Mouse (Mus musculus) neural tube, embryonic 14.5 days (tissue): ENCODE results near the gene Inafm1. TPM values are rescaled to one million over a fixed set of nuclear protein-coding genes. Genes with fewer than 3 reads are reported as not detected.
"Not testable (repeated sequence)": the region's sequence is repeated elsewhere in the genome, so short reads cannot be mapped to it uniquely, and the experiment has no call there.

Experiments used
- ATAC-seq: fragments of 200-750 bp; cut with Nextera tagmentation; 2 replicates; pipeline ENCODE4 v1.8.0; 2017; ENCODE audit warnings: low read depth, mild to moderate bottlenecking, moderate TSS enrichment, moderate library complexity
- H3K27ac ChIP-seq: fragments of 300-500 bp; sonication (generic); 2 replicates; pipeline ENCODE4 v1.5.1; 2014; ENCODE audit warnings: low read depth, mild to moderate bottlenecking, control low read depth, low read length, moderate library complexity, mixed read lengths
- H3K27me3 ChIP-seq: fragments of 300-500 bp; sonication (generic); 2 replicates; pipeline ENCODE4 v1.6.1; 2014; ENCODE audit warnings: low read length; ENCODE audit not compliant: control insufficient read depth, insufficient read depth
- H3K36me3 ChIP-seq: fragments of 300-500 bp; sonication (generic); 2 replicates; pipeline ENCODE4 v1.6.1; 2014; ENCODE audit warnings: low read length, mixed read lengths; ENCODE audit not compliant: control insufficient read depth, insufficient read depth
- H3K4me1 ChIP-seq: fragments of 300-500 bp; sonication (generic); 2 replicates; pipeline ENCODE4 v1.6.1; 2014; ENCODE audit warnings: low read length; ENCODE audit not compliant: control insufficient read depth, insufficient read depth
- H3K4me2 ChIP-seq: fragments of 300-500 bp; sonication (generic); 2 replicates; pipeline ENCODE4 v1.6.1; 2014; ENCODE audit warnings: mild to moderate bottlenecking, low read depth, low read length, control low read depth
- H3K4me3 ChIP-seq: fragments of 300-500 bp; sonication (generic); 2 replicates; pipeline ENCODE4 v1.5.1; 2014; ENCODE audit warnings: low read depth, low read length, control low read depth, mixed read lengths
- H3K9ac ChIP-seq: fragments of 300-500 bp; sonication (generic); replicated peaks from 2 replicates; pipeline ENCODE4 v1.6.1; 2014; ENCODE audit warnings: low read depth, mild to moderate bottlenecking, control low read depth, low read length, mixed read lengths
- H3K9me3 ChIP-seq: fragments of 300-500 bp; sonication (generic); 2 replicates; pipeline ENCODE4 v1.6.1; 2016; ENCODE audit warnings: low read length; ENCODE audit not compliant: control insufficient read depth
- WGBS: fragments of 180-500 bp; shearing (Covaris S2); extraction: QIAGEN DNeasy Blood & Tissue Kit; methylation state at CpG from one replicate; pipeline ENCODE4 v1.1.7; 2014; 5-methylcytosine and 5-hydroxymethylcytosine counted together
- polyA plus RNA-seq: library from polyadenylated mRNA; unstranded; fragments of >200 nt; fragmentation: Nextera tagmentation; extraction: Ambion mirVana; gene quantifications from 2 replicates; pipeline ENCODE4 v1.2.1, GENCODE M21; 2014

Gene Inafm1
- polyA plus RNA-seq, 1 experiment from 2014 or later = 58.6 TPM

DNA sequence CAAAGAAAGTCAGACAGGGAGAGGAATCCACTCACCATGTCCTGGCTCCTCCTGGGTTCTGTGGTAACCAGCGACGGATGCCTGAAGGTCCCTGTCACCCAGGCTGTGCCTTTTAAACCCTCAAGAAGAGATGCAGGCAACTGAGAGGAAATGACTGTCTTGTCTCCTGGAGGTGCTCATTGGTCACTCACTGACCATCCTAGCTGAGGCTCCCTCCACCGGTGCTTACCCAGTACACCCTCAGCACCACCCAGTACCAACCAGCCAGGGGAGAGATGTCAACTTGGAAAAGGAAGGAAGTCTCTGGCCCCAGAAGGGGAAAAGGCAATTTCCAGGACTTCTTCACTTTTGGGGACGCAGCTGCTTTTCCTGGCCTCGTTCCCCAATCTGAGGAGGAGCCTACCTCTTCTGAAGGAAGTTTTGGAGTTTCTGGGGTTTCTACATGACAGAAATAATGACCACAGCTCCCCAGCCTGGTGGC lies 14.3 kb downstream of the Inafm1 start, which contains the start of gene C5ar1:
C5ar1 (minus strand) TSS at position 431 of the 481 bp plus-strand sequence.
- WGBS = 87% methylated on average over 5 of the region's 5 CpGs
- H3K9ac ChIP-seq = no peak within 1 kb of the TSS
- no peak within 1 kb of the TSS for H3K4me3 ChIP-seq
- no peak within 1 kb of the TSS for H3K27ac ChIP-seq
- no peak for ATAC-seq
- H3K9me3 ChIP-seq = no peaks in the 10 kb centered on the region
- no peaks in the 10 kb centered on the region for H3K27me3 ChIP-seq
- H3K4me2 ChIP-seq = no peak within 1 kb of the TSS
- no peaks in the 10 kb centered on the region for H3K36me3 ChIP-seq
- H3K4me1 ChIP-seq = no peaks in the 10 kb centered on the region

DNA sequence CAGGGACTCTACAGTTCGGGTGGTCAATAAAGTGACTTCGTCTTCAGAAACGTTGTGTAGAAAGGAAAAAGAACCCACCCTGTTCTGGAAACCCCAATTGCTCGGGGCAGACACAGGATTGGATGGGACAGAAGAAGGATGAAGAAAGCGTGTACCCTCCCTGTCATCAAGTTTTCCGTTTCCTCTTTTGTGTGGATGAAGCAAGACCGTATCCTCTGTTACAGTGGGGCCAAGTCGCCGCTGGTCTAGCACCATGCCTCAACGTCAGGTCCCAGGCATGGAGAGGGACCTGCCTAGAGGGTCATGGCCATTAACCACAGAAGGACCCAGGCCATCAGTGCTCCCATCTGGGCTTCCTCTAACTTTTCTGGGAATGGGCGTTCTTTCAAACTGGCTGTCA lies 15.6 kb downstream of the Inafm1 start:
- WGBS = 90% methylated on average over 11 of the region's 11 CpGs
- H3K4me1 ChIP-seq = no peaks in the 10 kb centered on the region
- no peak overlapping the region for H3K9ac ChIP-seq
- no peak overlapping the region for H3K27ac ChIP-seq
- H3K9me3 ChIP-seq = no peaks in the 10 kb centered on the region
- no peaks in the 10 kb centered on the region for H3K36me3 ChIP-seq
- no peak overlapping the region for H3K4me3 ChIP-seq
- H3K27me3 ChIP-seq = no peaks in the 10 kb centered on the region
- no peak overlapping the region for H3K4me2 ChIP-seq
- ATAC-seq = no peak

DNA sequence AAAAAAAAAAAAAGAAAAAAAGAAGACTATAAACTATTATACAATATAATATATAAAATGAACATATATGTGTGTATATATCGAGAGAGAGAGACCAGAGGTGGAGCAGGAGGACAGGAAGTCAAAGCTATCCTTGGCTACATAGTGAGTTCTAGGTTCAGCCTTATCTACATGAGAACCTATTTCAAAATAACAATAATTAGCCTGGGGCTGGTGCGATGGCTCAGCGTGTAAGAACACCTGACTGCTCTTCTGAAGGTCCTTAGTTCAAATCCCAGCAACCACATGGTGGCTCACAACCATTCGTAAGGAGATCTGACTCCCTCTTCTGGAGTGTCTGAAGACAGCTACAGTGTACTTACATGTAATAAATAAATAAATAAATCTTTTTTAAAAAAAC lies 17.5 kb downstream of the Inafm1 start:
- H3K36me3 ChIP-seq, H3K4me1 ChIP-seq, ATAC-seq, H3K27me3 ChIP-seq, H3K4me2 ChIP-seq, H3K9me3 ChIP-seq, H3K9ac ChIP-seq, H3K4me3 ChIP-seq, H3K27ac ChIP-seq: not testable (repeated sequence)
- WGBS = 83% methylated on average over 4 of the region's 4 CpGs

DNA sequence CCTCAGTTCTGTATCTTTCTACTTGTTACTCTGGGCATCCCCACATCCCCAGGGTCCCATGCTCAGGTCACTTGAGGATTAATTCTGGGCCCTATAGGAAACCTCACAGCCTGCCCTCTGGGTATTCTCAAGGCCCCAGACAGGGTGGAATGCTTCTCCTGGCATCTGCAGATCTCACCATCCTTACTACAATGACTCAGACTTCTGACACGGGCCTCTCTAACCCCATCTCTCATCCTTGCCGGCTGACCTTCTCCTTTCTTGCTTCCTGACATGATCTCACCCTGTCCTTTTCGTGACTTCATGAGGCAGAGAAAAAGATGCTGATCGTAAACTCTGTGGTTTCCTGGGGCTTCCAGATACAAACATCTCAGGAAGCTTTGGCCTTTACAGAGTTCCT lies 19.2 kb downstream of the Inafm1 start:
- no peak overlapping the region for H3K4me2 ChIP-seq
- H3K9ac ChIP-seq = no peak overlapping the region
- H3K4me1 ChIP-seq = no peaks in the 10 kb centered on the region
- no peaks in the 10 kb centered on the region for H3K36me3 ChIP-seq
- H3K27me3 ChIP-seq = no peaks in the 10 kb centered on the region
- no peak overlapping the region for H3K27ac ChIP-seq
- no peak for ATAC-seq
- H3K4me3 ChIP-seq = no peak overlapping the region
- H3K9me3 ChIP-seq = no peaks in the 10 kb centered on the region
- WGBS = 62% methylated on average over 4 of the region's 4 CpGs

DNA sequence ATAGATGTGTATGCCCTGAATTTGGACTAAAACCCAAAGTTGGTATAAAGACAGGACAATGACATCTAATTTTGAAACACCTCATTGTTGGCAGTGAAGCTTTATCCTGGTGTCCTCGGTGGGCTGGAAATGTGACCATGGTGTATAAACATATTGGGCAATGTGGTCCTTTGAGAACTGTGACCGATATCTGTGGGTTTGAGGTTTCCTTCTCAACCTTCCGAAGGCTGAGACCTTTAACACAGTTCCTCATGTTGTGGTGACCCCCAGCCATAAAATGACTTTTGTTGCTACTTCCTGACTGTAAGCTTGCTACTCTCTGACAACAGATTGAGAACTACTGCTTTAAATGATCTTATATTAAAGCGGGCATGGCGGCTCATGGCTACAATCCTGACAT lies 22.7 kb downstream of the Inafm1 start:
- H3K4me1 ChIP-seq = no peaks in the 10 kb centered on the region
- H3K36me3 ChIP-seq = no peaks in the 10 kb centered on the region
- no peaks in the 10 kb centered on the region for H3K9me3 ChIP-seq
- H3K4me2 ChIP-seq = no peak overlapping the region
- H3K4me3 ChIP-seq = no peak overlapping the region
- WGBS = 89% methylated on average over 5 of the region's 5 CpGs
- no peak overlapping the region for H3K9ac ChIP-seq
- H3K27me3 ChIP-seq = no peaks in the 10 kb centered on the region
- no peak for ATAC-seq
- H3K27ac ChIP-seq = no peak overlapping the region

DNA sequence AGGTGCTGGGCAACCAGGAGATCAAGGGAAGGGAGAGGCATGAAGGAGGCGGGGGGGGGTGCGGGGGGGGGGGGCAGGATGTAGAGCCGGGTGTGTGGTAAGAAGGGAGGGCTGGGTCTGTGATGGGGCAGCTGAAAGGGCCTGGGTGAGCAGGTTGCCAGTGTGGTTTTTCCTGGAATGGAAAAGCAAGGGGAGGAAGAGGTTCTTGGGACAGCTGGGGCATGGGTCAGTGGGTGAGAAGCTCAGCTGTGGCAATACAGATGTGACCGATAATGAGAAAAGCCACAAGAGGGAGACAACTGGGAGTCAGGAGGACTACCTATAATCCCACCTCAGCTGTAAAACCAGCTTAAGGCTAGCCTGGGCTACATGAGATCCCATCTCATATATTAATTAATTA lies 27.5 kb downstream of the Inafm1 start:
- Histone ChIP-seq H3K4me3 (no peak overlapping the region), H3K4me1 (no peaks in the 10 kb centered on the region), H3K4me2 (no peak overlapping the region), H3K9ac (no peak overlapping the region), H3K9me3 (no peaks in the 10 kb centered on the region), H3K27me3 (no peaks in the 10 kb centered on the region), H3K36me3 (no peaks in the 10 kb centered on the region), H3K27ac (no peak overlapping the region)
- WGBS = 67% methylated on average over 1 of the region's 4 CpGs
- ATAC-seq = no peak

DNA sequence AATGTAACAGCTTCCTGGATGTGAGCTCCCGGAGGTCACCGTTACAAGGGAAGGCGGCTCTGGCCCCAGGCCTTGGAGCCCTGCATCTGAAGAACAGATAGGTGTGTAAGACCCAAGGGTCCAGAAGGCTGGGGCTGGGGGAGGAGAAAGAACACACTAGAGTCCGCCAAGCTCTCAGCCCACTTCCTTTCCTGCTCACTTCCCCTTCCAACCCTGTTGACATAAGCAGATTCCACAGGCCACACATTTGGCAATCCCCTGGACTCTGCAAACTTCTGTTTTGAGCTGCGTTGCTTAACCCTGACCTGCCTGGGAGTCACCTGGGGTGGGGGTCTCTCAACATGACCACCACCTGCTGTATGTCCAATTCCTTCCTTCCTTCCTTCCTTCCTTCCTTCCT lies 29.4 kb downstream of the Inafm1 start, which contains the start of gene C5ar2:
C5ar2 (minus strand) TSS at position 88 of the 400 bp plus-strand sequence.
- no peak for ATAC-seq
- Histone ChIP-seq H3K4me1 (no peaks in the 10 kb centered on the region), H3K4me3 (no peak within 1 kb of the TSS), H3K9ac (no peak within 1 kb of the TSS), H3K27me3 (no peaks in the 10 kb centered on the region), H3K9me3 (no peaks in the 10 kb centered on the region), H3K36me3 (no peaks in the 10 kb centered on the region), H3K4me2 (no peak within 1 kb of the TSS), H3K27ac (no peak within 1 kb of the TSS)
- 82% methylated on average over 5 of the region's 5 CpGs for WGBS

DNA sequence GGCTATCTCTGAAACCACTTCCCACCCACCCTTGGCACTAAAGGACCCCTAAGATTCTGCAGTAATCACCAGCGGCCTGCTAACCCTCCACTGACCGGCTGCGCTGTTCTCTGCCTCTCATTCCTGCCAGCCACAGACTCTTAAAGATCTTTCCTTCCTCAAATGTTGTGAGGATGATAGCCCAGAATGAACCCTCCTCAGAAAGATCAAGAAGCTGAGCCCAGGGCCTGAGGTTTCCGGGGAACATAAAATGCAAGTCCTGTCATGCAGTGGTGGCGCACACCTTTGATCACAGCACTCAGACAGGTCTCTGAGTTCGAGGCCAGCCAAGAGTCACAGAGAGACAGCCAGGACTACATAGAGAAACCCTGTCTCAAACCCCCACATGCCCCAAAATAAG lies 31.2 kb downstream of the Inafm1 start:
- Histone ChIP-seq H3K4me2 (no peak overlapping the region), H3K27ac (no peak overlapping the region), H3K9me3 (no peaks in the 10 kb centered on the region), H3K4me1 (no peaks in the 10 kb centered on the region), H3K27me3 (no peaks in the 10 kb centered on the region), H3K9ac (no peak overlapping the region), H3K36me3 (no peaks in the 10 kb centered on the region), H3K4me3 (no peak overlapping the region)
- 88% methylated on average over 6 of the region's 6 CpGs for WGBS
- no peak for ATAC-seq

DNA sequence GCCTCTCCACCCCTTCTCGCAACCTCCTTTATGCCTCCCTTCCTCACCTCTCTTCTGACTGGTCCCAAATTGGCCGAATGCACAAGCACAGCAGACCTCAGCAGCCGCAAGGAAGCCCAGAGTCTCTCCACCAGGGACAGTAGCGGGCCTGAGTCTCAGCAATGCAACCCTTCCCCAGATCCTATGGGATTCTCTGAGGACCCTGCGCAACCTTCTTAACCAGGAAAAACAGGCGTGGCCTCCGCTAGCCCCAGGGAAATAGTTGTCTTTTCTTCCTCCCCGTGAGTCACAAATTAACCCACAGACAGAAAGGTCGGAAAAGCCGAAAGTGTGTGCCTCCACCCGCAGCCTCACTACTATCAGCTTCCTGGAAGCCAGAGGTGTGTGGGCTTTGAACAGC lies 31.6 kb downstream of the Inafm1 start:
- 60% methylated on average over 11 of the region's 11 CpGs for WGBS

DNA sequence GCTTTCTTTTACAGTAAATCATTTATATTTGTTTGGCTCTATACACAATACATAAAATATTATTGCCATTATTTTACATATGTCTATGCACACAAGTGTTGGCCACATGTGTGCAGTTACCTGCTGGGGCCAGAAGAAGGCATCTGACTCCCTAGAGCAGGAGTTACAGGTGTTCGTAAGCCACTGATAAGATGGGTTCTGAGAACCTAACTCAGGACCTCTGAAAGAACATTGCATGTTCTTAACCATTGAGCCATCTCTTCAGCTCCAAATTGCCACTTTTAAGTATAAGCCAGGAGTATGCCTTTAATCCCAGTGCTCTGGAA lies 32.5 kb downstream of the Inafm1 start:
- Histone ChIP-seq H3K36me3 (no peaks in the 10 kb centered on the region), H3K27ac (no peak overlapping the region), H3K4me3 (no peak overlapping the region), H3K9me3 (no peaks in the 10 kb centered on the region), H3K4me2 (no peak overlapping the region), H3K4me1 (no peaks in the 10 kb centered on the region), H3K9ac (no peak overlapping the region), H3K27me3 (no peaks in the 10 kb centered on the region)
- ATAC-seq = no peak
- 90% methylated on average over 1 of the region's 1 CpGs for WGBS

More for the DNA sequence above, 31.6 kb downstream of the Inafm1 start:
- Histone ChIP-seq H3K4me3 (no peak overlapping the region), H3K27me3 (no peaks in the 10 kb centered on the region), H3K4me2 (no peak overlapping the region), H3K9ac (no peak overlapping the region), H3K9me3 (no peaks in the 10 kb centered on the region), H3K36me3 (no peaks in the 10 kb centered on the region), H3K4me1 (no peaks in the 10 kb centered on the region), H3K27ac (no peak overlapping the region)
- ATAC-seq = no peak
